Mouse (Mus musculus) neural tube, embryonic 11.5 days (tissue): ENCODE measurements around the gene Klhl8. TPM values are rescaled to one million over a fixed set of nuclear protein-coding genes. Genes with fewer than 3 reads are reported as not detected.
"Not testable (repeated sequence)": the region's sequence is repeated elsewhere in the genome, so short reads cannot be mapped to it uniquely, and the experiment has no call there.

Experiments used
- ATAC-seq: fragments of 200-750 bp; cut with Nextera tagmentation; 2 replicates; pipeline ENCODE4 v1.8.0; 2017; ENCODE audit warnings: moderate number of reproducible peaks, mild to moderate bottlenecking, moderate TSS enrichment, moderate library complexity; ENCODE audit not compliant: insufficient read depth, low FRiP score, low TSS enrichment
- DNase-seq: peaks from one replicate; pipeline ENCODE4 v3.0.0-alpha.2; 2015; ENCODE audit warnings: low spot score
- H3K27ac ChIP-seq: fragments of 300-500 bp; sonication (generic); 2 replicates; pipeline ENCODE4 v1.5.1; 2014; ENCODE audit warnings: low read depth, mild to moderate bottlenecking, low read length
- H3K27me3 ChIP-seq: fragments of 300-500 bp; sonication (generic); 2 replicates; pipeline ENCODE4 v1.6.1; 2014; ENCODE audit warnings: mild to moderate bottlenecking, low read length, mixed read lengths; ENCODE audit not compliant: control insufficient read depth, insufficient read depth
- H3K36me3 ChIP-seq: fragments of 300-500 bp; sonication (generic); 2 replicates; pipeline ENCODE4 v1.6.1; 2014; ENCODE audit warnings: mild to moderate bottlenecking, low read length, moderate library complexity, mixed read lengths; ENCODE audit not compliant: control insufficient read depth, insufficient read depth
- H3K4me1 ChIP-seq: fragments of 300-500 bp; sonication (generic); 2 replicates; pipeline ENCODE4 v1.6.1; 2014; ENCODE audit warnings: low read length, mixed read lengths; ENCODE audit not compliant: control insufficient read depth, insufficient read depth
- H3K4me2 ChIP-seq: fragments of 300-500 bp; sonication (generic); 2 replicates; pipeline ENCODE4 v1.6.1; 2014; ENCODE audit warnings: low read depth, mild to moderate bottlenecking, moderate library complexity
- H3K4me3 ChIP-seq: fragments of 300-500 bp; sonication (generic); 2 replicates; pipeline ENCODE4 v1.5.1; 2014; ENCODE audit warnings: low read depth, low read length
- H3K9ac ChIP-seq: fragments of 300-500 bp; sonication (generic); 2 replicates; pipeline ENCODE4 v1.6.1; 2014; ENCODE audit warnings: mild to moderate bottlenecking, low read length
- H3K9me3 ChIP-seq: fragments of 300-500 bp; sonication (generic); 2 replicates; pipeline ENCODE4 v1.6.1; 2016; ENCODE audit warnings: low read length; ENCODE audit not compliant: control insufficient read depth
- WGBS: fragments of 180-500 bp; shearing (Covaris S2); extraction: QIAGEN DNeasy Blood & Tissue Kit; methylation state at CpG from one replicate; pipeline ENCODE4 v1.1.7; 2014; 5-methylcytosine and 5-hydroxymethylcytosine counted together
- polyA plus RNA-seq: library from polyadenylated mRNA; unstranded; fragments of >200 nt; fragmentation: Nextera tagmentation; extraction: Ambion mirVana; gene quantifications from 2 replicates; pipeline ENCODE4 v1.2.1, GENCODE M21; 2014

The Klhl8 gene
- polyA plus RNA-seq = 17.3 and 17.7 TPM in 2 replicates

- Histone ChIP-seq H3K9me3 (no peaks in the 10 kb centered on the region), H3K4me1 (no peaks in the 10 kb centered on the region), H3K4me3 (peak within 1 kb of the TSS; percentile 76), H3K4me2 (peak within 1 kb of the TSS; percentile 74), H3K27ac (peak within 1 kb of the TSS; percentile 56; the same call in 1 of the 2 replicates), H3K9ac (peak within 1 kb of the TSS; percentile 82), H3K27me3 (no peaks in the 10 kb centered on the region), H3K36me3 (no peaks in the 10 kb centered on the region)
- ATAC-seq = peak; percentile 93
- peak; percentile 92 for DNase-seq
- under 1% methylated on average over 74 of the region's 86 CpGs for WGBS
These were observed at the start of gene Klhl8 for GRCm38 (mm10) chr5:103910748-103911409. TSS of gene Klhl8 (minus strand) at chr5:103911259.

GRCm38 (mm10) chr5:103954638-103955037 is 43.6 kb upstream of the Klhl8 start:
- Histone ChIP-seq H3K9ac (no peak overlapping the region), H3K4me1 (no peaks in the 10 kb centered on the region), H3K27me3 (no peaks in the 10 kb centered on the region), H3K9me3 (no peaks in the 10 kb centered on the region), H3K27ac (no peak overlapping the region), H3K36me3 (no peaks in the 10 kb centered on the region), H3K4me2 (no peak overlapping the region), H3K4me3 (no peak overlapping the region)
- ATAC-seq = no peak
- no peak for DNase-seq
- WGBS = 74% methylated on average over 5 of the region's 5 CpGs

GRCm38 (mm10) chr5:103953135-103954083 is 42.4 kb upstream of the Klhl8 start:
- Histone ChIP-seq H3K4me3 (no peak overlapping the region), H3K9ac (no peak overlapping the region), H3K27me3 (no peaks in the 10 kb centered on the region), H3K36me3 (no peaks in the 10 kb centered on the region), H3K27ac (no peak overlapping the region), H3K9me3 (no peaks in the 10 kb centered on the region), H3K4me1 (no peaks in the 10 kb centered on the region), H3K4me2 (no peak overlapping the region)
- DNase-seq (no peak), ATAC-seq (no peak)
- 88% methylated on average over 10 of the region's 10 CpGs for WGBS

GRCm38 (mm10) chr5:103950138-103950537 is 39.1 kb upstream of the Klhl8 start:
- not testable (repeated sequence) for H3K4me3 ChIP-seq, H3K9me3 ChIP-seq, H3K4me1 ChIP-seq, H3K36me3 ChIP-seq, ATAC-seq, H3K27ac ChIP-seq, H3K27me3 ChIP-seq, H3K9ac ChIP-seq, DNase-seq, H3K4me2 ChIP-seq
- 93% methylated on average over 15 of the region's 15 CpGs for WGBS

GRCm38 (mm10) chr5:103943183-103943582 is 32.1 kb upstream of the Klhl8 start:
- H3K4me2 ChIP-seq = no peak overlapping the region
- DNase-seq (no peak), ATAC-seq (no peak)
- no peak overlapping the region for H3K27ac ChIP-seq
- no peak overlapping the region for H3K9ac ChIP-seq
- no peaks in the 10 kb centered on the region for H3K9me3 ChIP-seq
- WGBS = 31% methylated on average over 6 of the region's 6 CpGs
- H3K36me3 ChIP-seq = no peaks in the 10 kb centered on the region
- H3K4me1 ChIP-seq = peaks cover 5% of the 10 kb centered on the region; the same call in 1 of the 2 replicates
- no peak overlapping the region for H3K4me3 ChIP-seq
- peaks cover 19% of the 10 kb centered on the region for H3K27me3 ChIP-seq

GRCm38 (mm10) chr5:103939856-103940255 is 28.8 kb upstream of the Klhl8 start:
- peaks cover 10% of the 10 kb centered on the region; the same call in 1 of the 2 replicates for H3K4me1 ChIP-seq
- DNase-seq (no peak), ATAC-seq (no peak)
- H3K4me3 ChIP-seq = no peak overlapping the region
- no peaks in the 10 kb centered on the region for H3K36me3 ChIP-seq
- H3K9ac ChIP-seq = no peak overlapping the region
- 94% methylated on average over 1 of the region's 1 CpGs for WGBS
- H3K4me2 ChIP-seq = no peak overlapping the region
- H3K27me3 ChIP-seq = peaks cover 29% of the 10 kb centered on the region
- no peak overlapping the region for H3K27ac ChIP-seq
- H3K9me3 ChIP-seq = no peaks in the 10 kb centered on the region

GRCm38 (mm10) chr5:103939350-103939652 is 28.2 kb upstream of the Klhl8 start:
- ATAC-seq = no peak; the same call in 1 of the 2 replicates
- no peak overlapping the region for H3K4me2 ChIP-seq

GRCm38 (mm10) chr5:103938547-103939349 is 27.7 kb upstream of the Klhl8 start:
- ATAC-seq = peak; percentile 88
- 21% methylated on average over 11 of the region's 11 CpGs for WGBS
- Histone ChIP-seq H3K27me3 (peaks cover 29% of the 10 kb centered on the region), H3K4me2 (no peak overlapping the region; the same call in 1 of the 2 replicates), H3K9me3 (no peaks in the 10 kb centered on the region), H3K4me1 (peaks cover 10% of the 10 kb centered on the region; the same call in 1 of the 2 replicates), H3K36me3 (no peaks in the 10 kb centered on the region), H3K9ac (no peak overlapping the region), H3K4me3 (no peak overlapping the region), H3K27ac (0 out of 2 replicates have a peak overlapping the region, but pooled peaks have one; percentile 27)
- peak; percentile 76 for DNase-seq

More at GRCm38 (mm10) chr5:103939350-103939652, 28.2 kb upstream of the Klhl8 start:
- peaks cover 29% of the 10 kb centered on the region for H3K27me3 ChIP-seq
- 67% methylated on average over 7 of the region's 7 CpGs for WGBS
- no peaks in the 10 kb centered on the region for H3K9me3 ChIP-seq
- no peaks in the 10 kb centered on the region for H3K36me3 ChIP-seq
- DNase-seq = no peak
- peaks cover 10% of the 10 kb centered on the region; the same call in 1 of the 2 replicates for H3K4me1 ChIP-seq
- H3K9ac ChIP-seq = no peak overlapping the region
- H3K27ac ChIP-seq = 0 out of 2 replicates have a peak overlapping the region, but pooled peaks have one; percentile 27
- H3K4me3 ChIP-seq = no peak overlapping the region
